8 mouse cellular contexts compared by ENCODE assay signal in genomic region chr14:86307806-86308205, GRCm38 (mm10).
DNase-seq lines count a peak whose midpoint lies in the region; ATAC-seq lines count a peak whose summit lies in the region.

No protein-coding gene starts in this region.

- peak; percentile 30; the same call in 1 of the 2 replicates for ATAC-seq in forebrain, embryonic 12.5 days (ENCODE audit: low FRiP score)
- no peak for ATAC-seq in forebrain, embryonic 16.5 days
- peak; percentile 74 for ATAC-seq in kidney, embryonic 16.5 days (ENCODE audit: low FRiP score, low TSS enrichment)

- H3K9me3 ChIP-seq in forebrain, embryonic 12.5 days: no peaks in the 10 kb centered on the region
- H3K9me3 ChIP-seq in forebrain, embryonic 16.5 days (ENCODE audit: control insufficient read depth, low read length): 0 out of 2 replicates have a peak, but pooled peaks cover under 1% of the 10 kb centered on the region
- no peaks in the 10 kb centered on the region for H3K9me3 ChIP-seq in kidney, embryonic 16.5 days (ENCODE audit: low read length)

- H3K4me1 ChIP-seq in forebrain, embryonic 12.5 days: no peaks in the 10 kb centered on the region
- H3K4me1 ChIP-seq in forebrain, embryonic 16.5 days (replicated peaks; ENCODE audit: control insufficient read depth, insufficient read depth, low read length): no peaks in the 10 kb centered on the region
- 0 out of 2 replicates have a peak, but pooled peaks cover 6% of the 10 kb centered on the region for H3K4me1 ChIP-seq in kidney, embryonic 16.5 days (ENCODE audit: insufficient read depth, low read length)

- H3K27ac ChIP-seq in forebrain, embryonic 12.5 days: no peak overlapping the region
- H3K27ac ChIP-seq in forebrain, embryonic 16.5 days (ENCODE audit: low read length): no peak overlapping the region
- peak overlapping the region; percentile 50; the same call in 1 of the 2 replicates for H3K27ac ChIP-seq in kidney, embryonic 16.5 days (ENCODE audit: low read length)

- DNase-seq in adrenal gland, postnatal 14 days: peak; percentile 72
- peak; percentile 25 for DNase-seq in gastrocnemius, postnatal 25 days
- peak; percentile 21 to 42 for DNase-seq in lung, adult 18-20 months
- peak; percentile 48 for DNase-seq in ovary, postnatal 36 days (ENCODE audit: low spot score)
- DNase-seq in thymus, postnatal 36 days: no peak

- no peak overlapping the region for H3K4me3 ChIP-seq in forebrain, embryonic 12.5 days (replicated peaks)
- H3K4me3 ChIP-seq in forebrain, embryonic 16.5 days (replicated peaks; ENCODE audit: low read length): no peak overlapping the region
- H3K4me3 ChIP-seq in kidney, embryonic 16.5 days (ENCODE audit: low read length): no peak overlapping the region

- no peaks in the 10 kb centered on the region for H3K27me3 ChIP-seq in forebrain, embryonic 12.5 days
- no peaks in the 10 kb centered on the region for H3K27me3 ChIP-seq in forebrain, embryonic 16.5 days (replicated peaks; ENCODE audit: control insufficient read depth, insufficient read depth, low read length)
- H3K27me3 ChIP-seq in kidney, embryonic 16.5 days (ENCODE audit: insufficient read depth, low read length): no peaks in the 10 kb centered on the region

- H3K9ac ChIP-seq in forebrain, embryonic 12.5 days: no peak overlapping the region
- H3K9ac ChIP-seq in forebrain, embryonic 16.5 days (replicated peaks; ENCODE audit: low read depth, low read length): no peak overlapping the region
- H3K9ac ChIP-seq in kidney, embryonic 16.5 days (replicated peaks; ENCODE audit: low read length): no peak overlapping the region

- no peaks in the 10 kb centered on the region for H3K36me3 ChIP-seq in forebrain, embryonic 12.5 days (replicated peaks)
- no peaks in the 10 kb centered on the region for H3K36me3 ChIP-seq in forebrain, embryonic 16.5 days (ENCODE audit: control insufficient read depth, insufficient read depth)
- no peaks in the 10 kb centered on the region for H3K36me3 ChIP-seq in kidney, embryonic 16.5 days (ENCODE audit: insufficient read depth, low read length)

- H3K4me2 ChIP-seq in forebrain, embryonic 12.5 days: no peak overlapping the region
- no peak overlapping the region for H3K4me2 ChIP-seq in forebrain, embryonic 16.5 days (ENCODE audit: low read length)
- no peak overlapping the region for H3K4me2 ChIP-seq in kidney, embryonic 16.5 days (replicated peaks; ENCODE audit: low read depth, low read length)

- WGBS in forebrain, embryonic 12.5 days: 60% methylated on average over 2 of the region's 2 CpGs
- WGBS in forebrain, embryonic 16.5 days: 44% methylated on average over 2 of the region's 2 CpGs
- 26% methylated on average over 2 of the region's 2 CpGs for WGBS in kidney, embryonic 16.5 days

Comparison
In these comparisons a context has a peak if more than half of its experiments do, and no peak if none do; other contexts are left out.
1. DNase-seq: peak in adrenal gland, postnatal 14 days (single experiment), gastrocnemius, postnatal 25 days (single experiment), lung, adult 18-20 months (2 of 2) and ovary, postnatal 36 days (single experiment); none in thymus, postnatal 36 days (0 of 2).